Mouse (Mus musculus) R1 (cell line): Measurements from ENCODE around the gene Htt.

Experiments
- DNase-seq: peaks from one replicate; pipeline ENCODE4 v3.0.0-alpha.2; 2018; ENCODE audit warnings: low read depth, low spot score

The Htt gene

DNA sequence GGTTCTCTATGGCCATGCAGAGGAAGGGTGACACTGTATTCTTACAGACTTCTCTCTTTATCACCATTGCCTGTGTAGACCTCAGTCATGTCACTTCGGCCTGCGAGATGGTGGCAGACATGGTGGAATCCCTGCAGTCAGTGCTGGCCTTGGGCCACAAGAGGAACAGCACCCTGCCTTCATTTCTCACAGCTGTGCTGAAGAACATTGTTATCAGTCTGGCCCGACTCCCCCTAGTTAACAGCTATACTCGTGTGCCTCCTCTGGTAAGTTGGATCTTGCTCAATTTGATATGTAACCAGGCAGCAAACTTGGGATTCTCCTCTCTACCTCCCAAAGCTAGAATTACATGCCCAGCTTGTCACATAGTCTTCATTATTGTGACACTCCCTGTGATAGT lies 127.7 kb downstream of the Htt start:
- no peak for DNase-seq

DNA sequence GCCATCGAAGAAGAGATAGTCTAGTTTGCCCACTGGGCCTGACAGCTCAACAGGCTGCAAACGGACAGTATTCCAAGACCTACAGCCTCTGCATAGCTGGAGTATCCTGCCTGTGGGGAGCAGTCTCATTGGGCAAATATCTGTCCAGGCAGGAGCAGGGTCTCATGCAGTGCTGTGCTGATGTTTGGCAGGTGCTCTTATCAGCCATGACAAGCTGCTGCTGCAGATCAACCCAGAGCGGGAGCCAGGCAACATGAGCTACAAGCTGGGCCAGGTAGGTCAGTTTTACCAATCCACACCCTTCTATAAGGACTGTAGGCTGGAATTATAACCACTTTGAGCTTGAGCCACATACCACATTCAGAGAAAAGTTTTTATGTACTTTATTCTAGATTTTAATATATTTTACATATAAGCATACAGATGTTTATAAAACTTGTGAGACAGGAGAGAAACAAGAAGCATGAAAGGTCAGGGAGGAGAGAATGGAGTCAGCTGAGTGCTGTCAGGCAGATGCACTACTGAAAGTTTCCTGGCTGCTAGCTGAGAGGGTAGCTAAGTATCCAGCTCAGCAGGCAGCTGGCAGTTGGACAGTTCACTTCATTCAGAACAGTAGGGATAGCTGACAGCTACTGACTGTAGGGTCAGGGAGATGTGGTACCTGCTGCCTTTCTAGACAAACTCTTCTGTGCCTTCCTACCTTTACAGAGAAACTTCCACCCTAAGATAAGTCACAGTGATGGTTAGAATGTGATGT lies 135.3 kb downstream of the Htt start:
- DNase-seq = no peak

DNA sequence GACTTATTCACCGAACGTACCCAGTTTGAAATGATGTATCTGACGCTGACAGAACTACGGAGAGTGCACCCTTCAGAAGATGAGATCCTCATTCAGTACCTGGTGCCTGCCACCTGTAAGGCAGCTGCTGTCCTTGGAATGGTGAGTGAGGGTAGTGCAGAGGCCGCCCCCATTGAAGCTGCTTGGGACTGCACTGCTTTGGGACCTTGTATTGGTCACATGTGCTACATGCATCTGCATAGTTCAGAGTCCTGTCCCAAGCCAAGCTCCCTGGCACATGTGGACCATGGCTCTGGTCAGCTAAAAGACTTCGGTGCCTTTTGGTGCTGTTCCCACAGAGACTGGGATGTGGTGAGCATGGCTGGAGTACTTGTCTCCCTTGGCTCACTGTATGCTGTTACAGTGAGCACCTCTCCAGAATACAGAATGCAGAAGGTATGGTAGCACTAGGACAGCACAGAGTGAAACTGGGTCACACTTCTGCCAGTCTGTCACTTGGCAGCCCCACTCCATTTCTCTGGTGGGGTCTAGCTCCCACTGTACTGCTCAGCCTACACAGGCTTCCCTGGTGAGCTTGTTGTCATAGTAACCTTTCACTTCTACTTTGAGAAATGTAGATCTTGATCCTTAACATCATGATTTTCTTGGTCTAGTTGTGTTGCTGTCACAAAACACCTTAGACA lies 138.4 kb downstream of the Htt start:
- no peak for DNase-seq

DNA sequence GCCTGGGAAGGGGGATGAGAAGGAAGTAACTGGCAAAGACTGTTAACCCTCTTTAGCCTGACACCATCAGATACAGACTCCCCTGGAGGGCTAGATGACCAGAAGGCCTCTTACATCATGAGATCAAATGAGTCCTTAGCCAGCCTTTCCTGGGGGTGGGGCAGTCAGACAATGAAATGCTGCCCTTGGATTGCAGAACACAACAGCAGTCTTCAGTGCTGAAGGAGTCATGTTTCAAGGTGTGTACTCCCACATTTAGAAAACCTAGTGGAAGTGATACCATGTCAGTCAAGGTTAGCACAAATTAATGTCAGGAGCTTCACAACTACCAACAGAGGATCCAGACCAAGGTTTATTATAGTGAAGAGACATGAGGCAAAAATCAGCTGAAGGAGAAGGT lies 140.8 kb downstream of the Htt start:
- DNase-seq = peak; percentile 34

DNA sequence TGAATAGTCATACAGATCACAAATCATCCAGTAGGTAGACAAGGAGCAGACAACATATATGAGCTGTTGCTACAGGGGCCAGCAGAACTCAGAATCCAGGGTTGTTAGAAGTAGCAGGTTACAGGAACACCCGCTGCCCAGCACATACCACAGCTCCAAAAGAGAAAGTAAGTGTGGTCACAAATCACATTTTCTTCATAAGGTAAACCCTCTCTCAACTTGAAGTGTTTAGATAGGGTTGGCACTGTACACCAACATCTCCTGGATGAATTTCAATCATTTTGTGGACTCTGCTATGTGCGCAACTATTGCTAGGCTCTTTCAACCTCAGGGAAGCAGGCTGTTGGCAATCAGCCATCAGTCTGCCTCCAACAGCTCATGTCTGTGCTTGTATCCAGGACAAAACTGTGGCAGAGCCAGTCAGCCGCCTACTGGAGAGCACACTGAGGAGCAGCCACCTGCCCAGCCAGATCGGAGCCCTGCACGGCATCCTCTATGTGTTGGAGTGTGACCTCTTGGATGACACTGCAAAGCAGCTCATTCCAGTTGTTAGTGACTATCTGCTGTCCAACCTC lies 141.4 kb downstream of the Htt start:
- DNase-seq = peak; percentile 20

DNA sequence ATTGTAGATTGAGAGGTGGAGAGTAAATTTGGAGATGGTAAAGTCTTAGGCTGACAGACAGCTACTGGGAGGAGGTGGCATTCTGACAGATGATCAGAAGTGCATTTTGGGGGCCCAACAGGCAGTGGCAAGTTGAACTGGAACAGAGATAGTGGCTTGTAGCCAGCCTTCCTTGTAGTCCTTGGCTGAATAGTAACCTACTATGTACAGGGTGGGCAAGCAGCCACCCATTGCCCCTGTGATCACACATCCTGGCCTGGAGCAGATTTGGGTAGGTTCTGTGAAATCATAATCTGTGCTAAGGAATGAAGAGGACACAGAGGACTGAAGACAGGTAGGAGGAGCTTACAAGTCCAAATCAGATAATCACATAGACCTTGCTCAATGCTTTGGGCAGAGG lies 142.9 kb downstream of the Htt start:
- DNase-seq = no peak

DNA sequence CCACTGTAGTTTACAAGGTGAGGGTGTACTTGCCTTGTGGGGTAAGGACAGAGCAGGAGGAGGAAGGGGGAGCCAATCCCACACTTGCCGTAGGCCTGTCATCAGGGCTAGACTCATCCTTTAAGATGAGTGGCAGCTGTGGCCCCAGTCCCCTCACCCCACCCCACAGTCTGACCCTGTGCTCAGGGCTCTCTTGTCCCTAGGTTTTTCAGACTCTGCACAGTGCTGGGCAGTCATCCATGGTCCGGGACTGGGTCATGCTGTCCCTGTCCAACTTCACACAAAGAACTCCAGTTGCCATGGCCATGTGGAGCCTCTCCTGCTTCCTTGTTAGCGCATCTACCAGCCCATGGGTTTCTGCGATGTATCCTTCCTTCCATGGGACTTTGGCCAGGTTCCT lies 145.7 kb downstream of the Htt start:
- no peak for DNase-seq

DNA sequence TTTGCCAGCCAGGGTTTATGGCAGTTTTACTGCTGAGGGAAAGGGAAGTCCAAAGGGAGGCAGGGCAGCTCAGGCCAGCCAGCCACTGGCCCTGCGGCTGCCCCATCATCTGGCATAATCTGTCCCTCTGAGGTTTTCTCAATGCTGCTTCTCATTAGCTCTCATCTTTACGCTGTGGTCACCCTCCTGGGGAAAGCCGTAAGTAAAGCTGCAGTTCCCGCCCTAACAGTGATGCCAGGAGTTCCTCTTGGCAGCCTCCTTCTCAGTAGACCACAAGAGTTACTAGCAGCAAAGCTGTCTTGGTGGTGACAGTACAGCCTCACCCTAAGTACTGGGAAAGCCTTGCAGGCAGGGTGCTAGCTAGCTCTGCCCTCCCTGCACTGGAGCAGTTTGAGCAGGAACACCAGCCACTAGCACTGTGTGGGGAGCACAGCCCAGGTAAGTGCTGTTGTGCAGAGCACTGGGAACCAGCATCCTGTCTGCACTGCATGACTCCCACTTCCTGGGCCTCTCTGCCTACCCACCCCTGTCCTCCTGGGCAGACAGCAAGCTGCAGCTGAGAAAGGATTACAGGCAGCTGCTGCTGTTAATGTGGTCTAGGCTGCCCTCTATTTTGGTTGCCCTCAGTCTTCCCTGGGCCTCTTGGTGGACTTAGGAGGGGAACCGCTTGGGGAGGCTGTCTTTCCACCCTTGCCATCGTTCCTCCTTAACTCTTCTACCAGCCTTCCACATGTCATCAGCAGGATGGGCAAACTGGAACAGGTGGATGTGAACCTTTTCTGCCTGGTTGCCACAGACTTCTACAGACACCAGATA lies 146.6 kb downstream of the Htt start, which contains the start of gene Msantd1:
Msantd1 (plus strand) TSS at position 103 of the 816 bp plus-strand sequence.
- no peak for DNase-seq

DNA sequence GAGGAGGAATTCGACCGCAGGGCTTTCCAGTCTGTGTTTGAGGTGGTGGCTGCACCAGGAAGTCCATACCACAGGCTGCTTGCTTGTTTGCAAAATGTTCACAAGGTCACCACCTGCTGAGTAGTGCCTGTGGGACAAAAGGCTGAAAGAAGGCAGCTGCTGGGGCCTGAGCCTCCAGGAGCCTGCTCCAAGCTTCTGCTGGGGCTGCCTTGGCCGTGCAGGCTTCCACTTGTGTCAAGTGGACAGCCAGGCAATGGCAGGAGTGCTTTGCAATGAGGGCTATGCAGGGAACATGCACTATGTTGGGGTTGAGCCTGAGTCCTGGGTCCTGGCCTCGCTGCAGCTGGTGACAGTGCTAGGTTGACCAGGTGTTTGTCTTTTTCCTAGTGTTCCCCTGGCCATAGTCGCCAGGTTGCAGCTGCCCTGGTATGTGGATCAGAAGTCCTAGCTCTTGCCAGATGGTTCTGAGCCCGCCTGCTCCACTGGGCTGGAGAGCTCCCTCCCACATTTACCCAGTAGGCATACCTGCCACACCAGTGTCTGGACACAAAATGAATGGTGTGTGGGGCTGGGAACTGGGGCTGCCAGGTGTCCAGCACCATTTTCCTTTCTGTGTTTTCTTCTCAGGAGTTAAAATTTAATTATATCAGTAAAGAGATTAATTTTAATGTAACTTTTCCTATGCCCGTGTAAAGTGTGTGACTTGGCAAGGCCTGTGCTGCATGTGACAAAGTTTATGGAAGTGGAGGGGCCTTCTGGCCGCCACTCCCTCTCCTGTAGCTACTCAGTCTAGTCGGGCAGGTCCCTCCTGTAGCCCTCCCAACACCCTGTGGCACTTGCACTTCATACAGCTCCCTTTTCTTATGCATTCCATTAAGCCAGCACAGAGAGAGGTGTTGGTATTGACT lies 147.4 kb downstream of the Htt start:
- peak; percentile 78 for DNase-seq

DNA sequence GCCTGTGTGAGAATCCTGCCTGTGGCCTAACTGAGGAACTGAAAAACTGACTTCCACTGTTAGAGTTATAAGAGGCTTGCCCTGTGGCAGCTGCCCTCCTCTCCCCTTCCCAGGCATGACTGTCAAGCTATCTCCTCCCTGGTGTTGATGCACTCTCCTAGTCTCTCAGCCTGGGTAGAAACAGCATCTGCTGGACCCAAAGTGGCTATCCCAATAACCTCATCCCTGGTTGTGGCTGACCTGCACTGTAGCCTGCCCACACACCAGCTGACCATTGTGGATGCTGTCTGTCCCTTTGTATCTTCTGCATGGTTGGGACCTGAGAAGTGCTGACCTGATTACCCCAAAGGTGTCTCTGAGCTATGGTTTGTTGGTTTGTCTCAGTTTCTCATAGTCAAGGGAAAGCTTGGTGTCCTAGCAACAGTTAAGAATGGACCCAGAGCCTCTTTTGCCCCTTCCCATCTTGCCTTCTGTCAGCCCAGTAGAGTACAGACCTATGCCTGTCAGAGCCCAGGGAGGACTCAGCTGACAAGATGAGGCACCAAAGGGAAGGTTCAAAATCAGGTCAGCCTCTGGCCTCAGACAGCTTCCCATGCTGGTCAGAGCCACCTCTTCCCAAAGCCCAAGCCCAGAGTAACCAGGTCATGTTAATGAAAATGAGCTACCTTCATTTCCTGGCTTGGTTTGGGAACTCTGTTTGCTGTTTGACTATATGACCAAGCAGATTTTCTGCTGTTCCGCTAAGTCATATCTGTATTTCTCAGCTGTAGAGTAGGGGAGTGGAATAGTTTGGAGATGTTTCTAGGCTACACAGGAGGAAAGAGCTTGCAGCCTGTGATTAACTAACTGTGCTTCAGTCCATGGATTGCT lies 148.3 kb downstream of the Htt start:
- no peak for DNase-seq

DNA sequence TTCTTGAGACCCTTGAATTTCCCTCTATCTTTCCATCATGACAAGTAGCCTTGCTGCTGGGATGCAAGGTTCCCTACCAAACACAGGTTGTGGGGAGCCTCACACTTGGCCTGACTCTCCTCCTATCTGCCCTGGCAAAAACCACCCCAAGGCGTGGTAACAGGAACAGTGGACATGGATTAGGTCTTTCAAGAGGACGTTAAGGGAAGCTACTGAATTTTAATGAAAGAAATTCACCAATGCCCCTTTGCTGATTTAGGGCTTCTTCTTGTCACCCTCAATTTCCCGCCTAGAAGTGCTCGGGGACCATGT lies 148.9 kb downstream of the Htt start:
- DNase-seq = no peak

DNA sequence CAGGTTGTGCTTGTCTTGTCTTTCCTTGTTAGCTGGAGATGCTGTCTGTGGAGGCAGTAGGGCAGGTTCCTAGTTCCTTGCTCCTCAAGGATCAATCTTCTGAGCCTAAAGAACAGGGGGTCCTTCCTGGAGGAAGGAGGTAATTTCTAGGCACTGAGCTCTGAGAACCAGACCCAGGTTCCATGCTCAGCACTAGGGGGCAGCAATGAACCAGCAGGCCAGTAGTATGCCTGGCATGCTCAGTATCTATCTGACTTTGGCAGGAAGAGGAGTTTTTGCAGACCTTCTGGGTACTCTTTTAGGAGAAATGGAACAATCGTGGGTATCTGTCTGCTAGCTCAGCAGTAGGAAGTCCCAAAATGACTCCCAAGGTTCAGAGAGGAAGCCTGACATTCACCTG lies 154.3 kb downstream of the Htt start:
- DNase-seq = peak; percentile 36

DNA sequence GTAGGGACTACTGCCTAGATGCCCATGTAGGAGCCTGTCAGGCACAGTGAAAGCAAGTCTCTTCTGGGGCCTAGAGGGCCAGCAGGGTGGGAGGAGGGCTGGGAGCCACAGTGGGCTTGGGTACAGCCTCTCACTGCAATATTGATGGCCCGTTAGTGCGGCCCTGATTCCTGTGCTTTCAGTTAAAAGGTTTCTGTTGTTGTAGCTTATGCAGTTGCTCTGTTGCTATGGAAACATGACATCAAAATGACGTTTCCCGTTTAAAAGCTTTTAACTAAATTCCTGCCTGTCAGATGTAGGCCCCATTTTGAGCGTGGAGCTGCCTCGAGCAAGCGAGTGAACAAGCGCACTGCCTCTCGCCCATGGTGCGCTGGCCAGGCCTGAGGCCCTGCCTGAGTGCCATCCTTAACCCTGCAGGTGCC lies 155.7 kb downstream of the Htt start:
- DNase-seq = peak; percentile 45

DNA sequence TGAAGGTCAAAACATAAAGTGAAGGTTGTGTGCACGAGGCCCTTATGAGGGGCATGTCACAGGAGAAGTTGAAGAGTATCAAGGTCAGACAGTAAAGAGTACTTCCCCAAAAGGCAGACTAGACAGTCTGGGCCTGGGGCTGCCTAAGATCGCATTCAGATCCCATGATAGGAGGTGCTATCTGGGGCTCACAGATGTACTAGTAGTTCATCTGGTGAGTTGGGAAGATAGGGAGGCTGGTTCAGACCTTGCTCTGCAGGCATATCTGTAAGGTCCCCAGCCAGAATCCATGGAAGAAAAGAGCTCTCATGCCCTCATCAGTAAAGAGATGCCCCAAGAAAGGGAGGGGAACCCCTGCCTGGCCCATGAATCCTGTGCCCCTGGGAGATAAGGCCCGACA lies 157.2 kb downstream of the Htt start:
- DNase-seq = no peak

DNA sequence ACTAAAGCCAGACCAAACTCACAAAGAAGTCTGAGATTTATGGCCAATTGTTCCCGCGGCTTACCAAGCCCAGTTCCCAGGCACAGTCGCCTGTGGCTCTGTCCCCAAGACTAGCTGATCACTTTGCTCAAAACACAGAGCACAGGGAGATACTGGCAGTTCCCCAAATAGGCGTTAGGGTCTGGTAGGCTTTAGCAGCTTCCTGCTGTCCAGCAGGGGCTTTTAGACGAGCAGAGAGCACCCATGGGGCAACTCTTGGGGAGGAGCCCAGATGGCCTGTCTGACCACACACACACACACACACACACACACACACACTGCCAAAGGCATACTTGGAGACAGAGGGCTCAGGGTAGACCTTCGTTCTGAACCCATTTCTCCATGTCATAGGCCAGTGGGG lies 161.0 kb downstream of the Htt start:
- no peak for DNase-seq

DNA sequence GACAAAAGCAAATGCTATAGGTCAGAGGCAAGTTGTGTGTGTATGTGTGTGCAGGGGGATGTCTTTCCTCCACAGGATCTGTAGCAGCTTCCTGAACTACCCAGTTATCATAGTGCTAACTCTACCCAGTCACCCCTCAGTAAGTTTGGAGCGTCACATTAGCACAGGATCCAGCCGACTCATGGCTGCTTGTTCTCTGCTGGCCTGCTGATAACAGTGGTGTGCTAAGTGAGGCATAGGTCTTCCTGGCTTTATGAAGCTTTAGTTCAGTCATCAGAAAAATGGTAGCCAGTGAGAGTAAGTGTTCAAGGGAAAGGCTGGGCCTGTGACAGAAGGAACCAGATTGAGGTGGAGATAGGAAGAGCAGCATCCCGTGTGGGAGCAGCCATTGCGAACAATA lies 162.4 kb downstream of the Htt start:
- DNase-seq = no peak

DNA sequence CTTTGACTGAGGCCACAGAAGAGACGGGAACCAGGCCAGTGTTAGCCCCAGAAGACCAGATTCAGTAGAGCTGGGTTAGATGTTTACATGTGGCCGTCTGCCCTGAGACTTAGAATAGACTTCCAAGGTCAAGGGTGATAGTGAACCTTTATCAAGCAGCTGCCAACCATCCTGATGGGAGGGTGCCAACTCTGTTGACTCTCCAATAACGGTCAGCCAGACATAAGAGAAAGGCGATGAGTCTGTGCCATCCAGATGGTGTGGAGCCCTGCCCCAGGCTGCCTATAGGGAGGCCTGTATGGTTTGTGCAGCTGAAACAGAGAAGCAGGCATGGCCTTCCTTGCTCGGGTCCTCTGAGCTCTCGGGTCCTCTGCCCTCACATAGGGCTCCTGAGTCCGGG lies 163.0 kb downstream of the Htt start:
- no peak for DNase-seq

DNA sequence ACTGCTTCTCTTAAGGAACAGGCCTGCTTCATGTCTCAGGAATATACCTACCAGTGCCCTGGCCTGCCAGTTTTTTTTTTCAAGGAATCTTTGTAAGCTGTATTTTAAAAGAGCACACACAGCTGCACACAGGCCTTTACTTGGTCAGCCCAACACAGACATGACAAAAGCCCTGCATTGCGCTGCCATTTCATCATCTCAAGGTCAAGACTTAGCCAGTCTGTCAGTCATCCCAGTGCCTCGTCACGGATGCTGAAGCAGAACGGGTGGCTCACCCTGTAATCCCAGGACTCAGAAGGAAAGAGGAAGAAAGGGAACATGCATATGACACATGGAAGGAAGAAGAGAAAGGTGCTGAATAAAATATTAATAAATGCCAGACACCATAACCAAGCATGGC lies 166.1 kb downstream of the Htt start:
- no peak for DNase-seq

DNA sequence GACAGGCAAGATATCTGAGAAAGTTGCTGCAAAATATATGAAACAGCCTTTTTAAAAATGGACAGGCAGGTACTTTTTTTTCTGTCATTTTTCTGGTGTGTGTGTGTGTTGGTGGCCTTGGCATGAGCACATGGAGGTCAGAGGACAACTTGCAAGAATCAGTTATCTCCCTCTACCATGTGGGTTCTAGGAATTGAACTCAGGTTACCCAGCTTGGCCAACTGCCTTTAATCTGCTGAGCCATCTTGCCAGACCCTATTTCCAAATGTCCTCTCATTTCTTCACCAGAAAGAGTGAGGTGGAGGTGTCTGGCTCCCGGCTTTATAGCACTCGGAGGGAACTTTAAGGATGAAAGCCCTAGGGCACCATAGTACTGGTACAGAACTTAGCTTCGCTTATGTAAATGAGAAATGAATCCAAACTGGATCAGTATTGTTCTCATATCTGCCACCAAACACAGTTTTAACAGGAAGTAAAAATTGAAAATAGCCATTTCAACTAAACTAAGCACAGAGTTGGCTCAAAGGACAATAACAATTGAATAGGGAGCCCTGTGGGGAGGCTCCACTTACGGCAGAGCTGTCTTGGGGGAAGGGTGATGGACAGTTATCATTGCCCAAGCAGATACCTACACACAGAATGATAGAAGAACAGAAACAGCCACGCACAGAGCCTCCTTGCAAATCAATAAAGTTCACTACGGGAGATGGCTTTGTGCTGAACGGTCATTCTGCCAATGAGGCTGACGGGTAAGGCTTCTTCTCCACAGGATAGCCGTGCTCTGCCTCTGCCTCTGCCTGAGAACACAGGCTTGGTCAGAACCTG lies 168.8 kb downstream of the Htt start:
- DNase-seq = no peak
